Mouse (Mus musculus) olfactory bulb, adult 2 months (tissue): ENCODE results near the gene C1ra. TPM values are rescaled to one million over a fixed set of nuclear protein-coding genes. Genes with fewer than 3 reads are reported as not detected.
"Not testable (repeated sequence)": the region's sequence is repeated elsewhere in the genome, so short reads cannot be mapped to it uniquely, and the experiment has no call there.

Source experiments
- H3K27ac ChIP-seq: fragments of 200-500 bp; 2 replicates; pipeline ENCODE4 v1.5.1; 2012; ENCODE audit warnings: low read depth, low read length; ENCODE audit not compliant: insufficient read depth
- H3K4me1 ChIP-seq: fragments of 200-500 bp; 2 replicates; pipeline ENCODE4 v1.6.1; 2012; ENCODE audit warnings: low read length; ENCODE audit not compliant: control insufficient read depth, insufficient read depth
- H3K4me3 ChIP-seq: fragments of 200-500 bp; 2 replicates; pipeline ENCODE4 v1.5.1; 2012; ENCODE audit warnings: mild to moderate bottlenecking, low read depth, low read length, moderate library complexity; ENCODE audit not compliant: insufficient read depth
- CTCF ChIP-seq: fragments of 200-500 bp; IDR thresholded peaks from 2 replicates; pipeline ENCODE4 v1.5.1; 2012; ENCODE audit warnings: low read depth, mild to moderate bottlenecking, low read length, moderate library complexity; ENCODE audit not compliant: insufficient read depth
- POLR2A ChIP-seq: fragments of 200-500 bp; IDR thresholded peaks from 2 replicates; pipeline ENCODE4 v1.6.1; 2012; ENCODE audit warnings: mild to moderate bottlenecking, low read depth, low read length, moderate library complexity; ENCODE audit not compliant: insufficient read depth
- WGBS: fragments of 180-500 bp; shearing (Covaris S2); methylation state at CpG from one replicate; pipeline ENCODE4 v1.1.7; 2018; 5-methylcytosine and 5-hydroxymethylcytosine counted together
- polyA plus RNA-seq: library from polyadenylated mRNA; stranded (reverse); fragments of >200 nt; gene quantifications from 2 replicates; pipeline ENCODE4 v1.2.4, GENCODE M21; 2012; ENCODE audit warnings: low replicate concordance; ENCODE audit not compliant: missing spikeins, insufficient read depth, insufficient read length

C1ra gene
- polyA plus RNA-seq = not detected in 2 replicates

GRCm38 (mm10) chr6:124512355-124512836 lies at the start of gene C1ra:
Gene C1ra (plus strand): TSS chr6:124512405.
- 7% methylated on average over 6 of the region's 6 CpGs for WGBS
- H3K27ac ChIP-seq = no peak within 1 kb of the TSS
- no peaks in the 10 kb centered on the region for H3K4me1 ChIP-seq
- TF ChIP-seq CTCF (no peak), POLR2A (no peak)
- peak within 1 kb of the TSS; percentile 18; the same call in 1 of the 2 replicates for H3K4me3 ChIP-seq

GRCm38 (mm10) chr6:124463881-124464291 lies 48.3 kb upstream of the C1ra start:
- 5% methylated on average over 8 of the region's 8 CpGs for WGBS
- Histone ChIP-seq H3K4me3 (peak overlapping the region; percentile 81), H3K27ac (peak overlapping the region; percentile 87), H3K4me1 (peaks cover 30% of the 10 kb centered on the region)
- TF ChIP-seq POLR2A (no peak), CTCF (no peak)

- Histone ChIP-seq H3K4me3 (peak within 1 kb of the TSS; percentile 81), H3K4me1 (peaks cover 30% of the 10 kb centered on the region), H3K27ac (peak within 1 kb of the TSS; percentile 94)
- 2% methylated on average over 27 of the region's 27 CpGs for WGBS
- TF ChIP-seq POLR2A = peak; percentile 79
- no peak for TF ChIP-seq CTCF
Observed at GRCm38 (mm10) chr6:124464305-124465271, 47.6 kb upstream of the C1ra start, which contains the start of gene Clstn3. Gene Clstn3 (minus strand): TSS chr6:124464794.

- Histone ChIP-seq H3K4me3 (peak overlapping the region; percentile 81), H3K27ac (peak overlapping the region; percentile 94), H3K4me1 (peaks cover 26% of the 10 kb centered on the region)
- 25% methylated on average over 6 of the region's 6 CpGs for WGBS
- TF ChIP-seq CTCF = no peak
- no peak for TF ChIP-seq POLR2A
Observed at GRCm38 (mm10) chr6:124465299-124465698, 46.9 kb upstream of the C1ra start.

GRCm38 (mm10) chr6:124465729-124466128 lies 46.5 kb upstream of the C1ra start:
- H3K27ac ChIP-seq = peak overlapping the region; percentile 94; the same call in 1 of the 2 replicates
- peaks cover 25% of the 10 kb centered on the region for H3K4me1 ChIP-seq
- 76% methylated on average over 6 of the region's 6 CpGs for WGBS
- no peak for TF ChIP-seq CTCF
- no peak for TF ChIP-seq POLR2A
- H3K4me3 ChIP-seq = no peak overlapping the region

GRCm38 (mm10) chr6:124471121-124471520 lies 41.1 kb upstream of the C1ra start:
- Histone ChIP-seq H3K4me3 (no peak overlapping the region), H3K4me1 (0 out of 2 replicates have a peak, but pooled peaks cover under 1% of the 10 kb centered on the region), H3K27ac (no peak overlapping the region)
- TF ChIP-seq CTCF (no peak), POLR2A (no peak)
- 95% methylated on average over 3 of the region's 3 CpGs for WGBS

GRCm38 (mm10) chr6:124471783-124472638 lies 40.2 kb upstream of the C1ra start:
- H3K4me1 ChIP-seq, H3K4me3 ChIP-seq, H3K27ac ChIP-seq: not testable (repeated sequence)
- 92% methylated on average over 6 of the region's 6 CpGs for WGBS

GRCm38 (mm10) chr6:124472801-124473200 lies 39.4 kb upstream of the C1ra start:
- TF ChIP-seq POLR2A (no peak), CTCF (no peak)
- Histone ChIP-seq H3K27ac (no peak overlapping the region), H3K4me1 (peaks cover 9% of the 10 kb centered on the region; the same call in 1 of the 2 replicates), H3K4me3 (no peak overlapping the region)
- 35% methylated on average over 6 of the region's 6 CpGs for WGBS
